Mouse (Mus musculus) MEL (cell line): ENCODE measurements around the gene Myl12a. TPM values are rescaled to one million over a fixed set of nuclear protein-coding genes. Genes with fewer than 3 reads are reported as not detected.
A peak's percentile ranks its signal among the peaks of the same experiment; 100 is the strongest.
"Not testable (repeated sequence)": the region's sequence is repeated elsewhere in the genome, so short reads cannot be mapped to it uniquely, and the experiment has no call there.

Experiments used
- DNase-seq: peaks from one replicate; pipeline ENCODE4 v3.0.0; 2011; ENCODE audit warnings: low read depth, low spot score
- H3K27ac ChIP-seq: 2 replicates; pipeline ENCODE4 v1.5.1; 2012; ENCODE audit warnings: low read depth, mild to moderate bottlenecking, control low read depth, low read length, moderate library complexity; ENCODE audit not compliant: control insufficient read depth
- H3K27me3 ChIP-seq, 2 experiments: fragments of 150-350 bp in 1 of 2; sonication (generic) in 1 of 2; 2 replicates each; pipeline ENCODE4 v1.6.1; 2012; ENCODE audit warnings: low read length in 2 of 2, mild to moderate bottlenecking in 2 of 2, improper control_type of control experiment in 1 of 2, moderate library complexity in 1 of 2; ENCODE audit not compliant: insufficient read depth in 2 of 2, control insufficient read depth in 1 of 2
- H3K36me3 ChIP-seq, 2 experiments: 2 replicates each; pipeline ENCODE4 v1.6.1; 2012 to 2014; ENCODE audit warnings: low read length in 2 of 2, improper control_type of control experiment in 1 of 2, inconsistent platforms in 1 of 2, mild to moderate bottlenecking in 1 of 2; ENCODE audit not compliant: insufficient read depth in 2 of 2, control insufficient read depth in 1 of 2
- H3K4me1 ChIP-seq, 2 experiments: fragments of 150-350 bp in 1 of 2; sonication (generic) in 1 of 2; 2 replicates each; pipeline ENCODE4 v1.6.1; 2012; ENCODE audit warnings: low read length in 2 of 2, improper control_type of control experiment in 1 of 2, mild to moderate bottlenecking in 1 of 2; ENCODE audit not compliant: insufficient read depth in 2 of 2, control insufficient read depth in 1 of 2
- H3K4me3 ChIP-seq, 2 experiments: fragments of 150-350 bp in 1 of 2; sonication (generic) in 1 of 2; 2 replicates each; pipeline ENCODE4 v1.5.1; 2012; ENCODE audit warnings: low read depth in 2 of 2, low read length in 2 of 2, mild to moderate bottlenecking in 2 of 2, moderate library complexity in 2 of 2, control low read depth in 1 of 2, improper control_type of control experiment in 1 of 2; ENCODE audit not compliant: control insufficient read depth in 1 of 2, insufficient read depth in 1 of 2
- H3K79me2 ChIP-seq: 2 replicates; pipeline ENCODE4 v1.6.1; 2012; ENCODE audit warnings: mild to moderate bottlenecking, low read length, moderate library complexity; ENCODE audit not compliant: control insufficient read depth, poor library complexity, insufficient read depth
- H3K9ac ChIP-seq: 2 replicates; pipeline ENCODE4 v1.6.1; 2012; ENCODE audit warnings: low read depth, mild to moderate bottlenecking, control low read depth, low read length, moderate library complexity; ENCODE audit not compliant: control insufficient read depth, poor library complexity, severe bottlenecking
- H3K9me3 ChIP-seq: fragments of 150-350 bp; sonication (generic); replicated peaks from 2 replicates; pipeline ENCODE4 v1.6.1; 2012; ENCODE audit warnings: mild to moderate bottlenecking, low read length, improper control_type of control experiment, moderate library complexity; ENCODE audit not compliant: insufficient read depth
- BHLHE40 ChIP-seq: IDR thresholded peaks from 2 replicates; pipeline ENCODE4 v1.6.1; 2012; ENCODE audit warnings: low read depth, mild to moderate bottlenecking, inconsistent platforms, low read length, improper control_type of control experiment, borderline replicate concordance
- CHD1 ChIP-seq: IDR thresholded peaks from 2 replicates; pipeline ENCODE4 v1.6.1; 2012; ENCODE audit warnings: low read depth, mild to moderate bottlenecking, inconsistent platforms, low read length, improper control_type of control experiment
- CTCF ChIP-seq, 3 experiments: IDR thresholded peaks in 2 of 3; conservative IDR thresholded peaks in 1 of 3; 2 replicates each; pipeline ENCODE4 v1.5.1; 2011 to 2012; ENCODE audit warnings: low read length in 3 of 3, low read depth in 2 of 3, mild to moderate bottlenecking in 2 of 3, improper control_type of control experiment in 1 of 3, inconsistent platforms in 1 of 3, mixed read lengths in 1 of 3, moderate library complexity in 1 of 3; ENCODE audit not compliant: control insufficient read depth in 1 of 3, insufficient read depth in 1 of 3, poor library complexity in 1 of 3, severe bottlenecking in 1 of 3
- ELF1 ChIP-seq: IDR thresholded peaks from 2 replicates; pipeline ENCODE4 v1.6.1; 2014; ENCODE audit warnings: low read depth, mild to moderate bottlenecking, inconsistent platforms, low read length, improper control_type of control experiment, moderate library complexity
- HCFC1 ChIP-seq: IDR thresholded peaks from 2 replicates; pipeline ENCODE4 v1.6.1; 2012; ENCODE audit warnings: low read depth, mild to moderate bottlenecking, inconsistent platforms, low read length, improper control_type of control experiment, moderate library complexity
- MXI1 ChIP-seq: IDR thresholded peaks from 2 replicates; pipeline ENCODE4 v1.6.1; 2011; ENCODE audit warnings: mild to moderate bottlenecking, low read depth, low read length, improper control_type of control experiment
- MYB ChIP-seq: IDR thresholded peaks from 2 replicates; pipeline ENCODE4 v1.6.1; 2011; ENCODE audit warnings: mild to moderate bottlenecking, low read depth, low read length, improper control_type of control experiment
- MYC ChIP-seq: IDR thresholded peaks from 2 replicates; pipeline ENCODE4 v1.6.1; 2011; ENCODE audit warnings: low read depth, mild to moderate bottlenecking, low read length, improper control_type of control experiment, moderate library complexity
- NELFE ChIP-seq: IDR thresholded peaks from 2 replicates; pipeline ENCODE4 v1.6.1; 2011; ENCODE audit warnings: low read depth, low read length, improper control_type of control experiment
- RAD21 ChIP-seq: IDR thresholded peaks from 2 replicates; pipeline ENCODE4 v1.6.1; 2011; ENCODE audit warnings: mild to moderate bottlenecking, low read depth, low read length, improper control_type of control experiment
- SMC3 ChIP-seq: IDR thresholded peaks from 2 replicates; pipeline ENCODE4 v1.6.1; 2011; ENCODE audit warnings: low read depth, low read length, improper control_type of control experiment
- TAL1 ChIP-seq: IDR thresholded peaks from 2 replicates; pipeline ENCODE4 v1.6.1; 2012; ENCODE audit warnings: mild to moderate bottlenecking, inconsistent platforms, low read length, moderate library complexity, mixed read lengths
- TBP ChIP-seq: IDR thresholded peaks from 2 replicates; pipeline ENCODE4 v1.8.0; 2011; ENCODE audit warnings: low read depth, low read length, improper control_type of control experiment
- UBTF ChIP-seq: IDR thresholded peaks from 2 replicates; pipeline ENCODE4 v1.6.1; 2012; ENCODE audit warnings: low read depth, mild to moderate bottlenecking, inconsistent platforms, low read length, improper control_type of control experiment, moderate library complexity, borderline replicate concordance; ENCODE audit not compliant: insufficient read depth
- USF1 ChIP-seq: IDR thresholded peaks from 2 replicates; pipeline ENCODE4 v1.6.1; 2014; ENCODE audit warnings: low read depth, mild to moderate bottlenecking, inconsistent platforms, low read length, improper control_type of control experiment, moderate library complexity
- USF2 ChIP-seq, 2 experiments: IDR thresholded peaks; 2 replicates each; pipeline ENCODE4 v1.6.1; 2011 to 2012; ENCODE audit warnings: improper control_type of control experiment in 2 of 2, low read length in 2 of 2, borderline replicate concordance in 1 of 2, inconsistent platforms in 1 of 2, low read depth in 1 of 2, mild to moderate bottlenecking in 1 of 2; ENCODE audit not compliant: insufficient read depth in 1 of 2
- ZKSCAN1 ChIP-seq: IDR thresholded peaks from 2 replicates; pipeline ENCODE4 v1.6.1; 2012; ENCODE audit warnings: low read depth, mild to moderate bottlenecking, inconsistent platforms, low read length, improper control_type of control experiment, moderate library complexity
- ZMIZ1 ChIP-seq: IDR thresholded peaks from 2 replicates; pipeline ENCODE4 v1.6.1; 2012; ENCODE audit warnings: low read depth, mild to moderate bottlenecking, inconsistent platforms, low read length, improper control_type of control experiment, moderate library complexity
- polyA plus RNA-seq, 2 experiments: library from polyadenylated mRNA; stranded (reverse) in 1 of 2; unstranded in 1 of 2; fragments of >175 nt in 1 of 2; fragments of >200 nt in 1 of 2; gene quantifications; 2 replicates each; pipeline versions ENCODE4 v1.2.1 to v1.2.4; 2012; ENCODE audit warnings: low replicate concordance in 2 of 2, low read depth in 1 of 2; ENCODE audit not compliant: insufficient read length in 2 of 2, insufficient read depth in 1 of 2, missing spikeins in 1 of 2
- total RNA-seq: library from RNA; depleted of rRNA; stranded (reverse); fragments of 300-350 nt; gene quantifications from 2 replicates; pipeline ENCODE4 v1.2.3, GENCODE M21; 2012

Myl12a gene
- total and polyA plus RNA-seq, 3 experiments = 113 to 130 TPM; not detected in 1

- DNase-seq = peak; percentile 44
- Histone ChIP-seq H3K36me3 (peaks cover 0 to 5% of the 10 kb centered on the region in 2 experiments; a peak in 1 of 4 replicates), H3K4me1 (peaks cover 0 to 5% of the 10 kb centered on the region in 2 experiments; a peak in 1 of 4 replicates), H3K27me3 (no peaks in the 10 kb centered on the region), H3K79me2 (no peaks in the 10 kb centered on the region), H3K9me3 (no peaks in the 10 kb centered on the region), H3K27ac (no peak overlapping the region), H3K9ac (no peak overlapping the region), H3K4me3 (no peak overlapping the region)
- no peak for TF ChIP-seq MXI1
- TF ChIP-seq CTCF (IDR thresholded peaks at IDR 0.05 in 2 of 3, conservative IDR thresholded peaks at IDR 0.05 in 1 of 3; ENCODE audit: control insufficient read depth in 1 of 3, insufficient read depth in 1 of 3, low read depth in 2 of 3, low read length in 3 of 3, poor library complexity in 1 of 3, severe bottlenecking in 1 of 3) = peak; percentile 33 to 69 (median 51)
- peak; percentile 53 for TF ChIP-seq RAD21
- TF ChIP-seq MYB = no peak
- no peak for TF ChIP-seq UBTF
- peak; percentile 37 for TF ChIP-seq SMC3
These were observed 24.9 kb downstream of the Myl12a start for GRCm38 (mm10) chr17:70977799-70978198.

GRCm38 (mm10) chr17:70974065-70974464 is 28.6 kb downstream of the Myl12a start:
- not testable (repeated sequence) for H3K4me3 ChIP-seq, H3K9me3 ChIP-seq, H3K36me3 ChIP-seq, H3K27me3 ChIP-seq, H3K79me2 ChIP-seq, H3K4me1 ChIP-seq, H3K9ac ChIP-seq
- peak overlapping the region; percentile 9; the same call in 1 of the 2 replicates for H3K27ac ChIP-seq
- DNase-seq = peak; percentile 55
- 0 out of 2 replicates have a peak, but pooled peaks have one; percentile 14 for TF ChIP-seq BHLHE40
- peak; percentile 99 for TF ChIP-seq ZKSCAN1

- Histone ChIP-seq H3K27ac (no peak overlapping the region), H3K27me3 (no peaks in the 10 kb centered on the region), H3K4me1 (peaks cover 0 to 7% of the 10 kb centered on the region in 2 experiments; a peak in 1 of 4 replicates), H3K36me3 (peaks cover 0 to 6% of the 10 kb centered on the region in 2 experiments; a peak in 1 of 4 replicates), H3K79me2 (no peaks in the 10 kb centered on the region), H3K9ac (no peak overlapping the region), H3K9me3 (no peaks in the 10 kb centered on the region), H3K4me3 (no peak overlapping the region)
- TF ChIP-seq ZMIZ1 (no peak), CTCF (IDR thresholded peaks at IDR 0.05 in 2 of 3, conservative IDR thresholded peaks at IDR 0.05 in 1 of 3; ENCODE audit: control insufficient read depth in 1 of 3, insufficient read depth in 1 of 3, low read depth in 2 of 3, low read length in 3 of 3, poor library complexity in 1 of 3, severe bottlenecking in 1 of 3) (no peak), USF1 (no peak), USF2 (IDR thresholded peaks at IDR 0.05; ENCODE audit: borderline replicate concordance in 1 of 2, insufficient read depth in 1 of 2, low read depth in 1 of 2, low read length in 2 of 2) (no peak), ZKSCAN1 (no peak), ELF1 (no peak), CHD1 (no peak), NELFE (no peak), HCFC1 (no peak), SMC3 (no peak), TAL1 (no peak), TBP (no peak), MYC (no peak)
- DNase-seq = no peak
These were observed 29.3 kb downstream of the Myl12a start for GRCm38 (mm10) chr17:70973398-70973797.
